Mouse (Mus musculus) embryonic facial prominence, embryonic 11.5 days (tissue): ENCODE results near the gene Pla2g4a. TPM values are rescaled to one million over a fixed set of nuclear protein-coding genes. Genes with fewer than 3 reads are reported as not detected.

Experiments used
- ATAC-seq: fragments of 200-750 bp; cut with Nextera tagmentation; replicated peaks from 2 replicates; pipeline ENCODE4 v1.8.0; 2017; ENCODE audit warnings: low read depth; ENCODE audit not compliant: insufficient number of reproducible peaks, low FRiP score, low TSS enrichment
- DNase-seq: peaks from one replicate; pipeline ENCODE4 v3.0.0-alpha.2; 2015; ENCODE audit warnings: low spot score
- H3K27ac ChIP-seq: fragments of 300-500 bp; sonication (generic); replicated peaks from 2 replicates; pipeline ENCODE4 v1.5.1; 2014; ENCODE audit warnings: mild to moderate bottlenecking, low read depth, low read length, control low read depth
- H3K27me3 ChIP-seq: fragments of 300-500 bp; sonication (generic); 2 replicates; pipeline ENCODE4 v1.6.1; 2014; ENCODE audit warnings: mild to moderate bottlenecking, low read length, moderate library complexity, mixed read lengths; ENCODE audit not compliant: control insufficient read depth, insufficient read depth
- H3K36me3 ChIP-seq: fragments of 300-500 bp; sonication (generic); replicated peaks from 2 replicates; pipeline ENCODE4 v1.6.1; 2014; ENCODE audit warnings: low read depth, mild to moderate bottlenecking, low read length, moderate library complexity, mixed read lengths; ENCODE audit not compliant: control insufficient read depth, insufficient read depth
- H3K4me1 ChIP-seq: fragments of 300-500 bp; sonication (generic); 2 replicates; pipeline ENCODE4 v1.6.1; 2014; ENCODE audit warnings: low read length, mixed read lengths; ENCODE audit not compliant: control insufficient read depth, insufficient read depth
- H3K4me2 ChIP-seq: fragments of 300-500 bp; sonication (generic); 2 replicates; pipeline ENCODE4 v1.6.1; 2014; ENCODE audit warnings: low read depth, mild to moderate bottlenecking, control low read depth, low read length, moderate library complexity
- H3K4me3 ChIP-seq: fragments of 300-500 bp; sonication (generic); 2 replicates; pipeline ENCODE4 v1.5.1; 2014; ENCODE audit warnings: low read depth, low read length, control low read depth
- H3K9ac ChIP-seq: fragments of 300-500 bp; sonication (generic); replicated peaks from 2 replicates; pipeline ENCODE4 v1.6.1; 2014; ENCODE audit warnings: mild to moderate bottlenecking, control low read depth, low read length
- H3K9me3 ChIP-seq: fragments of 300-500 bp; sonication (generic); replicated peaks from 2 replicates; pipeline ENCODE4 v1.6.1; 2016; ENCODE audit warnings: mild to moderate bottlenecking, low read length, inconsistent platforms, mixed read lengths; ENCODE audit not compliant: control insufficient read depth
- WGBS: fragments of 180-500 bp; shearing (Covaris S2); extraction: QIAGEN DNeasy Blood & Tissue Kit; methylation state at CpG from one replicate; pipeline ENCODE4 v1.1.7; 2014; 5-methylcytosine and 5-hydroxymethylcytosine counted together
- polyA plus RNA-seq: library from polyadenylated mRNA; unstranded; fragments of >200 nt; fragmentation: Nextera tagmentation; extraction: Ambion mirVana; gene quantifications from 2 replicates; pipeline ENCODE4 v1.2.1, GENCODE M21; 2014

Gene Pla2g4a
- polyA plus RNA-seq, 1 experiment from 2014 or later, result 14.6 TPM

DNA sequence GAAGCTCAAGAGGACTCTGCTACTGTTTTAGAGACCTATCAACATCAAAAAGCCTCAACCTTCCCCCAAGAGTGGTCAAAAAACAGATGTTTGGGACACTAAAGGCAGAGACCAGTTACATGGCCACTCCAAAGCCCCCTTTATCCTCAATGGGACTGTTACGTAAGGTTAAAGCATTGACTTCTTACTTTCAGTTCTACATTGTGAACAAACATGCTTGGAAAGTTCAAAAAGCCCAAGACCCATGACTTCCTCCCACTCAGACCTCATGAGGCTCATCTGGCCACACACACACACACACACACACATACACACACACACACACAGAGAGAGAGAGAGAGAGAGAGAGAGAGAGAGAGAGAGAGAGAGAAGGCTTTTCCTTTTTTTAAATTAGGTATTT, 130.0 kb downstream of the Pla2g4a start:
- no peak overlapping the region for H3K4me2 ChIP-seq
- H3K4me3 ChIP-seq, result no peak overlapping the region
- no peak overlapping the region for H3K9ac ChIP-seq
- H3K36me3 ChIP-seq, result no peaks in the 10 kb centered on the region
- H3K9me3 ChIP-seq, result no peaks in the 10 kb centered on the region
- no peaks in the 10 kb centered on the region for H3K4me1 ChIP-seq
- no peak overlapping the region for H3K27ac ChIP-seq
- DNase-seq (no peak), ATAC-seq (no peak)
- WGBS, result 95% methylated on average over 1 of the region's 1 CpGs
- H3K27me3 ChIP-seq, result no peaks in the 10 kb centered on the region

DNA sequence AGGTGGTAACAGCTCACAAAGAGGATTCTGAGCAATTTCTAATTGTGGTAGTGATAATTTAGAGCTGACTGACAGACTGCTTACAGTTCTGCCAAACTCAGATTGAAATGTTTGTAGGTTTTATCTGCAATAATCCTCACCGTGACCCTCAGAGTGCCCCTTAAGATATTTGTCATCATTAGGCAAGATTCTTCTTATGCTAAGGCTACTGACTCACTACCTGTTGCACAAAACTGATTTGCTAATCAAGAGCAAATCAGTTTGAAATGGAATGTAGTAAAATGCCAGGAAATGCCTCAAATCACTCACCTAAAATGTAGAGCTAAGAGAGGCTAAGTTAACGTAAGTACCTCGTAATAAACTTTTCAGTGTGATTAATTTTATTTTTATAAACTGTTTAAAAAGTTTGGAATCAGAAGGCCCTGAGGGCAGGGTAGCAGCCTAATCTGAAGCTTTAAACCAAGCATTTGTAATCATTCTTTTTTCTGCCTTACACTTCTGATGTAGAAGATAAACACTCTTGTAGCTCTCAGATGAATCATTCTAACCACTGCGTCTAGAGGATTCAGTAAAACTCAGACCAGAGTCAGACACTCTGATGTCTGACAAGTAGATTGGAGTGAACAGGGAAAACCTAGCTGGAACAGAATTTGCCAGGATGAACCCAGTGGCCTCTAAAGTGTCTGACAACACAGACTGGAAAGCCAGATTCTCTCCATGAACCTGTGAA, 147.3 kb downstream of the Pla2g4a start:
- no peak for DNase-seq
- WGBS, result 81% methylated on average over 4 of the region's 4 CpGs
- no peaks in the 10 kb centered on the region for H3K4me1 ChIP-seq
- H3K4me2 ChIP-seq, result no peak overlapping the region
- H3K27ac ChIP-seq, result no peak overlapping the region
- no peak overlapping the region for H3K4me3 ChIP-seq
- no peaks in the 10 kb centered on the region for H3K9me3 ChIP-seq
- H3K9ac ChIP-seq, result no peak overlapping the region
- no peaks in the 10 kb centered on the region for H3K27me3 ChIP-seq
- no peak for ATAC-seq
- H3K36me3 ChIP-seq, result no peaks in the 10 kb centered on the region

DNA sequence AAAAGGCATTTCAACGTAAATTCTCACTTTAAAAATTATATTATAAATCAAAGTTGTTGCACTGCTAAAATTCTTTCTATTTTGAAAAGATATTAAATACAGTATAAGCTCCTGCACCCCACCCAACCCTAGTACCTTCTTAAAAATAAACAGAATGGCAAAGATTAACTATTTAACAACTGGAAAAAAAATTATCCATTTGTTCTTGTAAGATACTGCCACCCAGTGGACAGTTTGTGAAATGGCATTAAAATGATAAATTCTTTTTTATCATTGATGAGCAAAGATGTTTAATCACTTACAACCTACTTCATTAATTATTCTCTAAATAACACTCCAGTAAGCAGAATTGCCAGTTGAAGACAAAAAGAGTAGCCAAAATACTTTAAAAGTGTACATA, 151.6 kb downstream of the Pla2g4a start:
- Histone ChIP-seq H3K4me1 (no peaks in the 10 kb centered on the region), H3K4me3 (no peak overlapping the region), H3K27ac (no peak overlapping the region), H3K9ac (no peak overlapping the region), H3K9me3 (no peaks in the 10 kb centered on the region), H3K36me3 (no peaks in the 10 kb centered on the region), H3K4me2 (no peak overlapping the region), H3K27me3 (no peaks in the 10 kb centered on the region)
- DNase-seq, result peak; percentile 15
- 83% methylated on average over 1 of the region's 1 CpGs for WGBS
- no peak for ATAC-seq

Other genes with a start within 250 kb of the Pla2g4a start
- 0.29 and 0.43 TPM in 2 replicates for gene Ptgs2, start 138.7 kb upstream of the Pla2g4a start, polyA plus RNA-seq